Mouse (Mus musculus) bone marrow macrophage, adult 2 months (primary cell): Measurements from ENCODE around the gene Eif4h.

Experiments used
- CTCF ChIP-seq: IDR thresholded peaks from 2 replicates; pipeline ENCODE4 v1.5.1; 2012; ENCODE audit warnings: low read depth, mild to moderate bottlenecking, low read length, moderate library complexity
- POLR2A ChIP-seq: IDR thresholded peaks from 2 replicates; pipeline ENCODE4 v1.6.1; 2012; ENCODE audit warnings: mild to moderate bottlenecking, low read depth, low read length, borderline replicate concordance

- TF ChIP-seq CTCF (no peak), POLR2A (no peak)
Measured at GRCm38 (mm10) chr5:134680238-134680637, 40.9 kb upstream of the Eif4h start.
